Mouse (Mus musculus) myocyte (in vitro differentiated cells): ENCODE measurements around the gene Mbd6.

ENCODE experiments used
- E2F4 ChIP-seq: IDR thresholded peaks from one replicate; pipeline ENCODE4 v1.6.1; 2011; ENCODE audit warnings: mild to moderate bottlenecking, control low read depth, moderate library complexity; ENCODE audit not compliant: insufficient read depth
- MYOD1 ChIP-seq, 3 experiments: IDR thresholded peaks; one replicate each; pipeline ENCODE4 v1.6.1; 2011; ENCODE audit warnings: control low read depth in 2 of 3, low read depth in 2 of 3, mild to moderate bottlenecking in 2 of 3, moderate library complexity in 1 of 3; ENCODE audit not compliant: insufficient read length in 2 of 3, control insufficient read depth in 1 of 3
- POLR2AphosphoS2 ChIP-seq: IDR thresholded peaks from one replicate; pipeline ENCODE4 v1.6.1; 2011; ENCODE audit warnings: low read depth, control low read depth; ENCODE audit not compliant: insufficient read length
- REST ChIP-seq: IDR thresholded peaks from one replicate; pipeline ENCODE4 v1.6.1; 2011; ENCODE audit warnings: mild to moderate bottlenecking, control low read depth, moderate library complexity; ENCODE audit not compliant: insufficient read depth, insufficient read length
- TCF12 ChIP-seq: IDR thresholded peaks from one replicate; pipeline ENCODE4 v1.6.1; 2011; ENCODE audit warnings: mild to moderate bottlenecking, control low read depth; ENCODE audit not compliant: poor library complexity, insufficient read depth, severe bottlenecking
- USF1 ChIP-seq: IDR thresholded peaks from one replicate; pipeline ENCODE4 v1.6.1; 2011; ENCODE audit warnings: low read depth, mild to moderate bottlenecking, control low read depth, moderate library complexity

DNA sequence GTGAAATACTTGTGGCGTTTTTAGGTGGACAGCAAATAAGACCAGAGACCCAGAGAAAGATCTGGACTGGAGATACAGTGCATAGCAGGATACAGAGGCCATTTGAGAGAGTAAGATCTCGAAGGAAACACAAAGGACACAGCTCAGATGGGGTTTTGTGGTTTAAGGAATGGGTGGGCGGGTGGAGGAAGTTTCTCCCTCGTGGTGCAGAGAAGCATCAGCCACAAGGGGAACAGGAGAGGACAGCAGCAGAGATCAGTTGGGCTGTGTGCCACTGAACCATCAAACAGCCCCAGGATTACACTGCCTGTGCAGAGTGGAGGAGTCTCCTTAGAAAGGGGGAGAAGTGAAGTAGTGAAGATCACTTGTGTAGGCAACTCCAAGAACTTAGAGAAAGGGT, 29.2 kb upstream of the Mbd6 start:
- TF ChIP-seq USF1 = no peak
- TF ChIP-seq E2F4 = no peak
- TF ChIP-seq POLR2AphosphoS2 = no peak
- no peak for TF ChIP-seq MYOD1 (IDR thresholded peaks at IDR 0.05; ENCODE audit: control insufficient read depth in 1 of 3, insufficient read length in 2 of 3, low read depth in 2 of 3)
- TF ChIP-seq TCF12 = no peak
- TF ChIP-seq REST = no peak
